Mouse (Mus musculus) liver, embryonic 12.5 days (tissue): ENCODE data around the gene Brd3. TPM values are rescaled to one million over a fixed set of nuclear protein-coding genes. Genes with fewer than 3 reads are reported as not detected.

Experiments used
- ATAC-seq: fragments of 200-750 bp; cut with Nextera tagmentation; 2 replicates; pipeline ENCODE4 v1.8.0; 2017; ENCODE audit warnings: moderate number of reproducible peaks, mild to moderate bottlenecking, moderate library complexity
- H3K27ac ChIP-seq: fragments of 300-500 bp; sonication (generic); 2 replicates; pipeline ENCODE4 v1.5.1; 2016; ENCODE audit warnings: mild to moderate bottlenecking
- H3K27me3 ChIP-seq: fragments of 300-500 bp; sonication (generic); replicated peaks from 2 replicates; pipeline ENCODE4 v1.6.1; 2016; ENCODE audit warnings: mild to moderate bottlenecking, moderate library complexity
- H3K36me3 ChIP-seq: fragments of 300-500 bp; sonication (generic); 2 replicates; pipeline ENCODE4 v1.6.1; 2016; ENCODE audit warnings: mild to moderate bottlenecking, moderate library complexity
- H3K4me1 ChIP-seq: fragments of 300-500 bp; sonication (generic); 2 replicates; pipeline ENCODE4 v1.6.1; 2016
- H3K4me2 ChIP-seq: fragments of 300-500 bp; sonication (generic); 2 replicates; pipeline ENCODE4 v1.6.1; 2016; ENCODE audit warnings: mild to moderate bottlenecking, moderate library complexity
- H3K4me3 ChIP-seq: fragments of 300-500 bp; sonication (generic); 2 replicates; pipeline ENCODE4 v1.5.1; 2016; ENCODE audit warnings: mild to moderate bottlenecking, moderate library complexity
- H3K9ac ChIP-seq: fragments of 300-500 bp; sonication (generic); 2 replicates; pipeline ENCODE4 v1.6.1; 2016; ENCODE audit warnings: mild to moderate bottlenecking, moderate library complexity
- H3K9me3 ChIP-seq: fragments of 300-500 bp; sonication (generic); replicated peaks from 2 replicates; pipeline ENCODE4 v1.6.1; 2016; ENCODE audit warnings: mild to moderate bottlenecking, moderate library complexity
- WGBS: fragments of 180-500 bp; shearing (Covaris S2); methylation state at CpG from one replicate; pipeline ENCODE4 v1.1.7; 2016; ENCODE audit not compliant: insufficient replicate concordance; 5-methylcytosine and 5-hydroxymethylcytosine counted together
- polyA plus RNA-seq: library from polyadenylated mRNA; unstranded; fragments of >200 nt; fragmentation: Nextera tagmentation; extraction: Ambion mirVana; gene quantifications from 2 replicates; pipeline ENCODE4 v1.2.1, GENCODE M21; 2016

The Brd3 gene
- polyA plus RNA-seq, 1 experiment from 2014 or later = 39.0 TPM

- peak overlapping the region; percentile 79 for H3K4me2 ChIP-seq
- H3K27me3 ChIP-seq = no peaks in the 10 kb centered on the region
- no peaks in the 10 kb centered on the region for H3K9me3 ChIP-seq
- no peak for ATAC-seq
- H3K4me3 ChIP-seq = peak overlapping the region; percentile 86
- H3K36me3 ChIP-seq = peaks cover 17% of the 10 kb centered on the region
- H3K27ac ChIP-seq = peak overlapping the region; percentile 95
- H3K4me1 ChIP-seq = peaks cover 42% of the 10 kb centered on the region
- H3K9ac ChIP-seq = peak overlapping the region; percentile 80
- 40% methylated on average over 11 of the region's 11 CpGs for WGBS
Measured at GRCm38 (mm10) chr2:27476303-27477192, 30.9 kb downstream of the Brd3 start.

GRCm38 (mm10) chr2:27475495-27476302 is 31.8 kb downstream of the Brd3 start:
- Histone ChIP-seq H3K4me3 (peak overlapping the region; percentile 86), H3K9ac (peak overlapping the region; percentile 92), H3K4me1 (peaks cover 50% of the 10 kb centered on the region), H3K27ac (peak overlapping the region; percentile 95), H3K36me3 (peaks cover 22% of the 10 kb centered on the region), H3K9me3 (no peaks in the 10 kb centered on the region), H3K4me2 (peak overlapping the region; percentile 79), H3K27me3 (no peaks in the 10 kb centered on the region)
- ATAC-seq = peak; percentile 94
- WGBS = 4% methylated on average over 83 of the region's 96 CpGs

DNA sequence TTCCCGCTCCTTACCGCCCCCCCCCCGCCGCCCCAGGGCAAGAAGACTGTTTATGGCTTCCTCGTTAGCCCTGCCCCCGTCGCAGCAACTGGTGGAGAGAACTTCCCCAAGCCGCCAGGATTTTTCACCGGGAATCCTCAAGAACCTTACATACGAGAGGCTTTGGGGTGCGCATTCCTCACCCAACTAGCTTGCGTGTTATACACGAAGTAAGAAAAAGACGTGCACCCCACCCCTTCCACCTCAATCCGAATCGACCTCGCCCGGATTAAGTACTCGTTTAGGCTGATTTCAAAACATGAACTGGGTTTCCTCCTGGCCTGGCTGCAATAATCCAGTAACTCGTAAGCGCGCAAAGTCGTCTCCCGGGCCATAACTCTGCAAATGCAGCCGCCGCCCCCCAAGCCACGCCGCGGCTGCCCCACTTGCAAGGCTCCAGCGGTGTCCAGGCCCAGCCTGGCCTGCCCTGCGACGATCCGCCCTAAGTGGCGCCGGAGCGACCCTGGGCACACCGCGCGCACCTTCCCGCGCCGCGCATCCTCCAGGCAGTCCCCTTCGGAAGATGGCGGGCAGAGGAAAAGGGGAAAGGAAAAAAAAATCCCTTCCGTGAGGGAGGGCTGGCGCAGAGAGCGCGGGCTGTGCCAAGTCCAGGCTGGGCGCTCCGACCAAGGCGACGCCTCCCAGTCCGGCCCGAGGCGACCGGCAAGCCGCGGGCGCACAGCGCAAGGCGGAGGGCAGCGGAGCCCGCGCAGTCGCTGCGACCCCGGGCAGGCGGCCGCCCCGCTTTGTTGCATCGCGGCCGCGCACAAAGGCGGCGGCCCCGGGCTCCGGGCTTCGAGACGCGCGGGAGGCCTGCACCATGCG is 32.6 kb downstream of the Brd3 start:
- peak overlapping the region; percentile 86 for H3K4me3 ChIP-seq
- H3K27ac ChIP-seq = peak overlapping the region; percentile 92
- ATAC-seq = peak; percentile 4
- H3K9me3 ChIP-seq = no peaks in the 10 kb centered on the region
- H3K4me1 ChIP-seq = peaks cover 59% of the 10 kb centered on the region
- H3K36me3 ChIP-seq = peaks cover 25% of the 10 kb centered on the region
- peak overlapping the region; percentile 79 for H3K4me2 ChIP-seq
- WGBS = under 1% methylated on average over 84 of the region's 84 CpGs
- H3K27me3 ChIP-seq = no peaks in the 10 kb centered on the region
- peak overlapping the region; percentile 92 for H3K9ac ChIP-seq

- no peaks in the 10 kb centered on the region for H3K9me3 ChIP-seq
- H3K36me3 ChIP-seq = peaks cover 26% of the 10 kb centered on the region
- H3K27me3 ChIP-seq = no peaks in the 10 kb centered on the region
- WGBS = 40% methylated on average over 4 of the region's 4 CpGs
- H3K9ac ChIP-seq = peak overlapping the region; percentile 92
- ATAC-seq = no peak
- H3K27ac ChIP-seq = peak overlapping the region; percentile 92; the same call in 1 of the 2 replicates
- peak overlapping the region; percentile 79 for H3K4me2 ChIP-seq
- H3K4me1 ChIP-seq = peaks cover 68% of the 10 kb centered on the region
- H3K4me3 ChIP-seq = peak overlapping the region; percentile 86
Measured at GRCm38 (mm10) chr2:27473911-27474310, 33.6 kb downstream of the Brd3 start.

- Histone ChIP-seq H3K27ac (0 out of 2 replicates have a peak overlapping the region, but pooled peaks have one; percentile 4), H3K9ac (peak overlapping the region; percentile 92), H3K4me1 (peaks cover 75% of the 10 kb centered on the region), H3K36me3 (peaks cover 33% of the 10 kb centered on the region), H3K9me3 (no peaks in the 10 kb centered on the region), H3K4me3 (peak overlapping the region; percentile 86), H3K27me3 (no peaks in the 10 kb centered on the region), H3K4me2 (peak overlapping the region; percentile 79)
- ATAC-seq = no peak
- WGBS = 58% methylated on average over 7 of the region's 7 CpGs
Measured at GRCm38 (mm10) chr2:27473061-27473765, 34.2 kb downstream of the Brd3 start.

- Histone ChIP-seq H3K4me2 (peak overlapping the region; percentile 79), H3K27me3 (no peaks in the 10 kb centered on the region), H3K9me3 (no peaks in the 10 kb centered on the region), H3K4me1 (peaks cover 81% of the 10 kb centered on the region), H3K9ac (peak overlapping the region; percentile 66), H3K4me3 (no peak overlapping the region), H3K36me3 (peaks cover 53% of the 10 kb centered on the region), H3K27ac (peak overlapping the region; percentile 87)
- ATAC-seq = no peak
Measured at GRCm38 (mm10) chr2:27471170-27471584, 36.3 kb downstream of the Brd3 start.

- peak overlapping the region; percentile 66 for H3K9ac ChIP-seq
- 16% methylated on average over 2 of the region's 2 CpGs for WGBS
- no peaks in the 10 kb centered on the region for H3K9me3 ChIP-seq
- H3K4me2 ChIP-seq = peak overlapping the region; percentile 79
- H3K27me3 ChIP-seq = no peaks in the 10 kb centered on the region
- ATAC-seq = peak; percentile 74
- H3K27ac ChIP-seq = peak overlapping the region; percentile 87
- H3K36me3 ChIP-seq = peaks cover 60% of the 10 kb centered on the region
- H3K4me1 ChIP-seq = peaks cover 87% of the 10 kb centered on the region
- H3K4me3 ChIP-seq = peak overlapping the region; percentile 13
Measured at GRCm38 (mm10) chr2:27470535-27470934, 36.9 kb downstream of the Brd3 start.

- H3K27ac ChIP-seq = peak overlapping the region; percentile 87
- H3K4me2 ChIP-seq = peak overlapping the region; percentile 79
- WGBS = 56% methylated on average over 3 of the region's 3 CpGs
- no peaks in the 10 kb centered on the region for H3K27me3 ChIP-seq
- peaks cover 91% of the 10 kb centered on the region for H3K4me1 ChIP-seq
- ATAC-seq = no peak
- H3K9me3 ChIP-seq = no peaks in the 10 kb centered on the region
- H3K9ac ChIP-seq = peak overlapping the region; percentile 66
- peaks cover 64% of the 10 kb centered on the region for H3K36me3 ChIP-seq
- peak overlapping the region; percentile 13 for H3K4me3 ChIP-seq
Measured at GRCm38 (mm10) chr2:27469991-27470355, 37.5 kb downstream of the Brd3 start.

- Histone ChIP-seq H3K9ac (peak overlapping the region; percentile 66), H3K27me3 (no peaks in the 10 kb centered on the region), H3K9me3 (no peaks in the 10 kb centered on the region), H3K4me2 (peak overlapping the region; percentile 79), H3K4me3 (peak overlapping the region; percentile 13; the same call in 1 of the 2 replicates), H3K4me1 (peaks cover 90% of the 10 kb centered on the region), H3K36me3 (peaks cover 69% of the 10 kb centered on the region), H3K27ac (peak overlapping the region; percentile 87)
- ATAC-seq = no peak
- 42% methylated on average over 4 of the region's 4 CpGs for WGBS
Measured at GRCm38 (mm10) chr2:27469292-27469990, 38.0 kb downstream of the Brd3 start.

- no peak for ATAC-seq
- H3K4me1 ChIP-seq = peaks cover 24% of the 10 kb centered on the region
- 78% methylated on average over 4 of the region's 4 CpGs for WGBS
- no peaks in the 10 kb centered on the region for H3K9me3 ChIP-seq
- H3K4me3 ChIP-seq = no peak overlapping the region
- no peaks in the 10 kb centered on the region for H3K27me3 ChIP-seq
- H3K9ac ChIP-seq = no peak overlapping the region
- H3K4me2 ChIP-seq = no peak overlapping the region
- H3K27ac ChIP-seq = no peak overlapping the region
- peaks cover 97% of the 10 kb centered on the region for H3K36me3 ChIP-seq
Measured at GRCm38 (mm10) chr2:27462901-27463300, 44.6 kb downstream of the Brd3 start.
